ENCODE assay signal across 9 mouse cellular contexts in genomic region chr11:101277381-101278222, GRCm38 (mm10). TPM values are rescaled to one million over a fixed set of nuclear protein-coding genes. Genes with fewer than 3 reads are reported as not detected.
DNase-seq lines count a peak whose midpoint lies in the region; ATAC-seq and TF ChIP-seq lines count a peak whose summit lies in the region.
"Had no signal": no experiment of that assay in that cellular context is flagged by ENCODE, and none has a peak within 500 bp of the region (broad histone marks: within the 10 kb centered on the region; RNA-seq: fewer than 3 reads in every experiment).

No protein-coding gene starts in this region.

- no peak overlapping the region for H3K27ac ChIP-seq in hindbrain, postnatal 0 days
- H3K27ac ChIP-seq in liver, embryonic 11.5 days (ENCODE audit: low read depth, low read length): peak overlapping the region; percentile 40
- no peak overlapping the region for H3K27ac ChIP-seq in neural tube, embryonic 14.5 days (ENCODE audit: low read depth, low read length)

- H3K9me3 ChIP-seq in hindbrain, postnatal 0 days (ENCODE audit: low read length): no peaks in the 10 kb centered on the region
- no peaks in the 10 kb centered on the region for H3K9me3 ChIP-seq in liver, embryonic 11.5 days (ENCODE audit: control insufficient read depth, low read length)
- H3K9me3 ChIP-seq in neural tube, embryonic 14.5 days (ENCODE audit: control insufficient read depth, low read length): no peaks in the 10 kb centered on the region

- H3K4me1 ChIP-seq in hindbrain, postnatal 0 days (ENCODE audit: insufficient read depth, low read length): peaks cover 18% of the 10 kb centered on the region
- H3K4me1 ChIP-seq in liver, embryonic 11.5 days (replicated peaks; ENCODE audit: control insufficient read depth, insufficient read depth, low read length): peaks cover 14% of the 10 kb centered on the region
- H3K4me1 ChIP-seq in neural tube, embryonic 14.5 days (ENCODE audit: control insufficient read depth, insufficient read depth, low read length): peaks cover 17% of the 10 kb centered on the region

- no peaks in the 10 kb centered on the region for H3K27me3 ChIP-seq in hindbrain, postnatal 0 days (ENCODE audit: insufficient read depth, low read length)
- no peaks in the 10 kb centered on the region for H3K27me3 ChIP-seq in liver, embryonic 11.5 days (replicated peaks; ENCODE audit: control insufficient read depth, insufficient read depth, low read length)
- H3K27me3 ChIP-seq in neural tube, embryonic 14.5 days (ENCODE audit: control insufficient read depth, insufficient read depth, low read length): no peaks in the 10 kb centered on the region

- no peak for TF ChIP-seq CTCF in hindbrain, postnatal 0 days (IDR thresholded peaks at IDR 0.05; ENCODE audit: low read depth)

- intact Hi-C loops in left cerebral cortex, postnatal 4 days (cut with DNase I): no loop called here

- peak; percentile 33 to 50 for DNase-seq in left cerebral cortex, adult 18-20 months (ENCODE audit: low spot score in 2 of 2)
- no peak for DNase-seq in left cerebral cortex, postnatal 4 days
- peak; percentile 70 for DNase-seq in brain, adult 2 months (ENCODE audit: low read depth, low spot score)
- no peak for DNase-seq in hindbrain, postnatal 0 days (ENCODE audit: low spot score)
- no peak for DNase-seq in liver, embryonic 11.5 days (ENCODE audit: low spot score)
- no peak for DNase-seq in ovary, postnatal 14 days (ENCODE audit: low spot score)
- no peak for DNase-seq in frontal cortex, postnatal 10 days (ENCODE audit: low spot score in 2 of 2)

- H3K36me3 ChIP-seq in hindbrain, postnatal 0 days (ENCODE audit: insufficient read depth, low read length): no peaks in the 10 kb centered on the region
- peaks cover 5% of the 10 kb centered on the region; the same call in 1 of the 2 replicates for H3K36me3 ChIP-seq in liver, embryonic 11.5 days (ENCODE audit: control insufficient read depth, insufficient read depth, low read length)
- H3K36me3 ChIP-seq in neural tube, embryonic 14.5 days (ENCODE audit: control insufficient read depth, insufficient read depth, low read length): no peaks in the 10 kb centered on the region

- H3K4me2 ChIP-seq in hindbrain, postnatal 0 days (ENCODE audit: low read depth, low read length): peak overlapping the region; percentile 69
- H3K4me2 ChIP-seq in liver, embryonic 11.5 days: peak overlapping the region; percentile 83
- peak overlapping the region; percentile 82 for H3K4me2 ChIP-seq in neural tube, embryonic 14.5 days (ENCODE audit: low read depth, low read length)

- 67% methylated on average over 12 of the region's 12 CpGs for WGBS in hindbrain, postnatal 0 days
- 57% methylated on average over 12 of the region's 12 CpGs for WGBS in liver, embryonic 11.5 days
- WGBS in neural tube, embryonic 14.5 days: 60% methylated on average over 12 of the region's 12 CpGs

- peak overlapping the region; percentile 65 for H3K4me3 ChIP-seq in hindbrain, postnatal 0 days (ENCODE audit: low read length)
- peak overlapping the region; percentile 84 for H3K4me3 ChIP-seq in liver, embryonic 11.5 days (ENCODE audit: low read depth, low read length)
- H3K4me3 ChIP-seq in neural tube, embryonic 14.5 days (ENCODE audit: low read depth, low read length): peak overlapping the region; percentile 67

- no peak for ATAC-seq in hindbrain, postnatal 0 days
- no peak for ATAC-seq in liver, embryonic 11.5 days (replicated peaks; ENCODE audit: low FRiP score)
- no peak for ATAC-seq in neural tube, embryonic 14.5 days (ENCODE audit: low read depth)

- peak overlapping the region; percentile 77 for H3K9ac ChIP-seq in hindbrain, postnatal 0 days (replicated peaks; ENCODE audit: low read length)
- H3K9ac ChIP-seq in liver, embryonic 11.5 days (ENCODE audit: low read depth, low read length): peak overlapping the region; percentile 84
- H3K9ac ChIP-seq in neural tube, embryonic 14.5 days (replicated peaks; ENCODE audit: low read depth, low read length): no peak overlapping the region

RNA-seq across cellular contexts. Expression of gene Cntd1, which starts 1.2 kb away (rescaled TPM):
- under 1 TPM; 0.46 to 0.56 TPM for total RNA-seq in left cerebral cortex, adult 18-20 months (2021)
- under 1 TPM; 0.30 to 0.68 TPM for total RNA-seq in left cerebral cortex, postnatal 4 days (2021)
- 0.10 TPM in 1 of 2 replicates, not detected in the other for total RNA-seq in hindbrain, postnatal 0 days (2014; rRNA removed)
- 0.66 and 0.89 TPM in 2 replicates for polyA plus RNA-seq in hindbrain, postnatal 0 days (2015; fragmentation: Nextera tagmentation; extraction: Ambion mirVana)
- polyA plus RNA-seq in liver, embryonic 11.5 days (2014; fragmentation: Nextera tagmentation; extraction: Ambion mirVana): 1.2 and 1.4 TPM in 2 replicates
- 0.75 and 0.86 TPM in 2 replicates for polyA plus RNA-seq in neural tube, embryonic 14.5 days (2014; fragmentation: Nextera tagmentation; extraction: Ambion mirVana)

RNA-seq across cellular contexts. Expression of gene Coa3, which starts 1.3 kb away (rescaled TPM):
- total RNA-seq in left cerebral cortex, adult 18-20 months (2021): 100 to 1,000 TPM; 103 to 112 TPM
- 10 to 100 TPM; 80.2 to 87.2 TPM for total RNA-seq in left cerebral cortex, postnatal 4 days (2021)
- 146 and 154 TPM in 2 replicates for total RNA-seq in hindbrain, postnatal 0 days (2014; rRNA removed)
- 214 and 225 TPM in 2 replicates for polyA plus RNA-seq in hindbrain, postnatal 0 days (2015; fragmentation: Nextera tagmentation; extraction: Ambion mirVana)
- polyA plus RNA-seq in liver, embryonic 11.5 days (2014; fragmentation: Nextera tagmentation; extraction: Ambion mirVana): 190 and 197 TPM in 2 replicates
- polyA plus RNA-seq in neural tube, embryonic 14.5 days (2014; fragmentation: Nextera tagmentation; extraction: Ambion mirVana): 242 and 258 TPM in 2 replicates

RNA-seq across cellular contexts. Expression of gene Wnk4, which starts 17.2 kb away (rescaled TPM):
- total RNA-seq in left cerebral cortex, adult 18-20 months (2021): 1 to 10 TPM; 7.0 to 8.8 TPM
- total RNA-seq in left cerebral cortex, postnatal 4 days (2021): 1 to 10 TPM; 5.4 to 6.2 TPM
- 1.5 and 2.5 TPM in 2 replicates for total RNA-seq in hindbrain, postnatal 0 days (2014; rRNA removed)
- polyA plus RNA-seq in hindbrain, postnatal 0 days (2015; fragmentation: Nextera tagmentation; extraction: Ambion mirVana): 6.5 and 8.0 TPM in 2 replicates
- 18.5 and 19.7 TPM in 2 replicates for polyA plus RNA-seq in liver, embryonic 11.5 days (2014; fragmentation: Nextera tagmentation; extraction: Ambion mirVana)
- polyA plus RNA-seq in neural tube, embryonic 14.5 days (2014; fragmentation: Nextera tagmentation; extraction: Ambion mirVana): 4.2 and 5.9 TPM in 2 replicates
- total RNA-seq: common myeloid progenitor, adult 5-6 weeks had no signal

RNA-seq across cellular contexts. Expression of gene Vps25, which starts 24.1 kb away (rescaled TPM):
- 10 to 100 TPM; 56.8 to 65.8 TPM for total RNA-seq in left cerebral cortex, adult 18-20 months (2021)
- total RNA-seq in left cerebral cortex, postnatal 4 days (2021): 10 to 100 TPM; 76.2 to 77.1 TPM
- total RNA-seq in hindbrain, postnatal 0 days (2014; rRNA removed): 66.1 and 82.1 TPM in 2 replicates
- polyA plus RNA-seq in hindbrain, postnatal 0 days (2015; fragmentation: Nextera tagmentation; extraction: Ambion mirVana): 134 and 137 TPM in 2 replicates
- 158 and 163 TPM in 2 replicates for polyA plus RNA-seq in liver, embryonic 11.5 days (2014; fragmentation: Nextera tagmentation; extraction: Ambion mirVana)
- 121 and 134 TPM in 2 replicates for polyA plus RNA-seq in neural tube, embryonic 14.5 days (2014; fragmentation: Nextera tagmentation; extraction: Ambion mirVana)

RNA-seq across cellular contexts. Expression of gene Becn1, which starts 24.5 kb away (rescaled TPM):
- total RNA-seq in left cerebral cortex, adult 18-20 months (2021): 100 to 1,000 TPM; 202 to 214 TPM
- total RNA-seq in left cerebral cortex, postnatal 4 days (2021): 100 to 1,000 TPM; 141 to 144 TPM
- 71.1 and 95.3 TPM in 2 replicates for total RNA-seq in hindbrain, postnatal 0 days (2014; rRNA removed)
- 140 and 145 TPM in 2 replicates for polyA plus RNA-seq in hindbrain, postnatal 0 days (2015; fragmentation: Nextera tagmentation; extraction: Ambion mirVana)
- polyA plus RNA-seq in liver, embryonic 11.5 days (2014; fragmentation: Nextera tagmentation; extraction: Ambion mirVana): 134 and 148 TPM in 2 replicates
- polyA plus RNA-seq in neural tube, embryonic 14.5 days (2014; fragmentation: Nextera tagmentation; extraction: Ambion mirVana): 178 and 182 TPM in 2 replicates

Comparison
In these comparisons a context has a peak if more than half of its experiments do, and no peak if none do; other contexts are left out.
1. DNase-seq: peak in left cerebral cortex, adult 18-20 months (2 of 2) and brain, adult 2 months (single experiment); none in left cerebral cortex, postnatal 4 days (single experiment), hindbrain, postnatal 0 days (single experiment), liver, embryonic 11.5 days (single experiment), ovary, postnatal 14 days (single experiment) and frontal cortex, postnatal 10 days (0 of 2).
2. Peak in every context shown above with its lines, with median percentiles within 50 percentile points of each other: H3K4me2 ChIP-seq and H3K4me3 ChIP-seq.